Mouse (Mus musculus) cerebellum, postnatal 14 days (tissue): ENCODE results near the gene Mosmo.
"Not testable (repeated sequence)": the region's sequence is repeated elsewhere in the genome, so short reads cannot be mapped to it uniquely, and the experiment has no call there.

ENCODE experiments used
- DNase-seq, 2 experiments: peaks; one replicate each; pipeline ENCODE4 v3.0.0; 2021; ENCODE audit warnings: mixed read lengths in 2 of 2

The Mosmo gene

DNA sequence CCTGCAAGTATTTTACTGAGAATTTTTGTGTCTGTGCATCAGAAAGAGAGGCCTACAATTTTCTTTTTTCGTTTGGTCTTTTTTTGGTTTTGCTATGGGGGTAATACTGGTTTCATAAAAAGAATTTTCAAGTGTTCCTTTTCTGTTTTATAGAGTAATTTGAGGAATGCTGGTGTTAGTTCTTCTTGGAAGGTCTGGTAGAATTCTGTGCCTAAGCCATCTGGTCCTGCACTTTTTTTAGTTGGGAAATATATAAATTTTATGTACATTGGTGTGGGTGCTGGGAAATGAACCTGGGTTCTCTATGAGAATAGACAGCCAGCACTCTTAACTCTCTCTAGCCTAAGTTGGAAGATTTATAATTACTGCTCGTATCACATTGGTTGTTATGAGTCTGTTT lies 34.7 kb downstream of the Mosmo start:
- no peak for DNase-seq

DNA sequence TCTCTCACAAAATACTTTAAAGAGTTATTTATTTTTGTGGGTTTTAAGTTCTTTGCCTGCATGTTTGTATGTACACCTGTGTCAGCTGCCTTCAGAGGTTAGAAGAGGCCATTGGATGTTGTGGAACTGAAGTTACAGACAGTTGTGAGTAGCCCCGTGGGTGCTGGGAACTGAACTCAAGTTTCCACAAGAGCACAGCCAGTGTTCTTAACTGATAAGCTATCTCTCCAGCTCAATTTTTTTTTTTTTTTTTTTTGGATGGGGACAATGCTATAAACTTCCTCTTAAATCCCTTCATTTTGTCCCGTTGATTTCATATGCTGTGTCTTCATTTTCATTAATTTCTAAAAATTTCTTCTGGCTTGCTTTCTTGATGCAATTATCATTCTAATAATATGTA lies 35.8 kb downstream of the Mosmo start:
- no peak for DNase-seq

DNA sequence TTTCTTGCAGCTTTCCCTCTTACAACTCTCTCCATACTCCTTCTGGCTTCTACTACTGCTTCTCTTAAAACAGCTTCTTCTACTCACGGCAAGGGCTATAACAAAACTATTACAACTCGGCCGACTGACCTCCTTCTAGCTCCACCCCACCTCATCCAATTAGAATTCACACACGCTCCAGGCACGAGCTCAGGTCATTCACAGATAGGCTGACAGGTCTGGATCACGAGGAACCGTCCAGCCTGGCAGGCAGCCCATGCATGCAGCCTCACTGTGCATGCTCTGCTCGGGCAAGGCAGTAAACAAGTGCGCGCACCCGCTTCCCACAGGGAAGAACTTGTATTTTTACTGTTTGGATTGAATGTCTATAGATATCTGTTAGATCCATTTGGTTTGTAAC lies 36.5 kb downstream of the Mosmo start:
- not testable (repeated sequence) for DNase-seq

DNA sequence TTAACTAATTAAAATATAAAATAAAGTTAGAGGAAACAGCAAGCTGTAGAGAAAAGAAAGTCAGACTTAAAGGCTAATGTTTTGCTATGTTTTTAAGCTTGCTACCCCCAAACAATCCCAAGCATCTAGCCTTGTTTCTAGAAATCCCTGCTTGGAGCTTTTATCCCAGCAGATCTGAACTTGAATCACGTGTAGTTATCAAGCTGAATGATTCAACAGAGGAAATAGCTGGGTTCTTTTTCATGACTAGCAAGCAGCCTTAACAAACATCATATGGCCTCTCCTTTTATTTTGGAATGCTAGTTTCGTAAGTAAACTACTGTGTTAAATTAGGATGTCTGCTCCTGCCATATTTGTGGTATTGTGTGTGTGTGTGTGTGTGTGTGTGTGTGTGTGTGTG lies 39.8 kb downstream of the Mosmo start:
- no peak for DNase-seq

DNA sequence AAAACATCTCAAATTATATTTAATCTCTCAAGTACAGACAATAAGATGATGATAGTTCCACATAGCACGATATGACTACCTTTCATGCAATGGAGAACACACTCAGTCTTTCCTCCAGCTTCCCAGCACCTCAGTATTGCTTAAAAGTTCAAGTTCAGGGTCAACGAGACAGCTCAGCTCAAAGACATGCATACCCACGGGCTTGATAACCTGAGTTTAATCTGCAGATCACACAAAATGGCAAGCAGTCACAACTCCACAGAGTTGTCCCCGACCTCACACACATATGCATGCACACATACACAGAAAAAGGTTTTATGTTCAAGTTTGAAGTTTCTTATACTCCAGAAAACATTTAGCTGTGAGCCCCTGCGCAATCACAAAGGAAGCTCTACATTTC lies 43.6 kb downstream of the Mosmo start:
- DNase-seq = no peak

DNA sequence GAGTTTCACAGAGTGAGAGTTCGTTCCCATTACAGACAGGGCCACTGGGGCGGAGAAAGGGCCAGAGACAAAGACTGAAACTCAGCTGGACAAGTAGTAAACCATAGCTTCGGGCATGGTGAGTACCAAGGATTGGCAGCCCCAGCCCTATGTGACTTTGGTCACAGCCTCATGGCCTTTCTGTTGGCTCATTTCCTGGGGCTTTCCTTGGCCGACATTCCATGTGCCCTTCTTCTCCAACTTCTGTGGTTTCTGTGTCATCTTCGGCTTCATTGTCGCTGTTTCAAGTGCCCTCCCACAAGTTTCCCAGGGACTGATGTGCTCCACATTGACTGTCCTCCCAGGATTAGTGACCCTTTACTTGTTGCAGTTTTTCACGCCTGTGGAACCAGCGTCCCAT lies 44.0 kb downstream of the Mosmo start:
- no peak for DNase-seq

DNA sequence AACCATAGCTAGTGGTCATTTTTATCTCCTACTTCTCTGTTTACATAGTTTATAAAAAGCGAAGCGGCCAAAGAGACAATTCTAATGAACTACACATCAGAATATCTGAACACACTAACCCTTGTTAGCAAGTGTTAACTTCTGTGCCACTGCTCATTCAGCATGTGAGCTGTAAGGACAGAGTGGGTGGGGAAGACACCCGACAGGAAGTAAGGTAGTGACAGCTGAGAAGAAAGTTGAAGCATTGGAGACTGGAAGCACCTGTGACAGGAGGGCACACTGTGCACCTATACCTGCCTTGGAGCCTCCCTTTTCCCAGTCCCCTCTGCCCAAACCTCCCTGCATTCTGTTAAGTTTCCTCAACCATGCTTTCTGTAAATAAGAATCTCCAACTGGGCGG lies 44.6 kb downstream of the Mosmo start:
- no peak for DNase-seq

DNA sequence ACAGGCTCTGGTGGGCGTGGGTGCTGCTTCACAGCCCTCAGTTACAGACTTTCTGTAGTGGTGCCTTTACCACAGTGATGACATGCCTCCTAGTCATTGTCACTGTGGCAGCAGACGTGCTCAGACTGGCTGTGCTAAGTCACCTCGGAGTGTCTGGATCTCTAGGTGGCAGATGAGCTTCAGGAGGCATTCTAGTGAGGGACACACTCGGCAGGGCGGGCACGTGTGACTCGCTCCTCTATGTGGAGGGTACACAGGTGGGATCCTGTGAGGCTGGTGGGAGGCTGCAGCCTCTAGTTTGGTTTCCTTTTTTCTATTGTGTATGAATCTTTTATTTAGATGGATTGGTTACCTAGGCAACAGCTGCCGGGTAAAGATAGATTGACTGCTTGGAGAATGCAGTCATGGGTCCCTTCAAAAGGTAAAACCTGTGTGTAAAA lies 45.4 kb downstream of the Mosmo start:
- DNase-seq = no peak

DNA sequence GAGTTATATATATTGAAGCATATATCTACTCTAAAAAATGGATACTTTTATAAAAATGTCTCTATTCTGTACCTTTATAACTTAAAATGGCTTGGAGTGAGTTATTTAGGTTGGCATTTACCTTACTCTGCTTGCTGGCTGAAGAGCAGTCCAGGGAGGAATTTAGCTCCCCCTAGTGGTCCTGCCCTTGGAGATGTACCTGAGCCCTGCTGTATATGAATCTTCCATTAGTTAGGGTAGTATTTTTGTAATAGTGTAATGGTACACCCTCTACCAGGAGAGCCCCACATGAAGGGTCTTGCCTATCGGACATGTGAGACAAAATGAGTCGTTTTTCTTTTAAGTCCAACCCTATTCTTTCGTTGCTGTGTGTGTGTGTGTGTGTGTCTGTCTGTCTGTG lies 50.2 kb downstream of the Mosmo start:
- DNase-seq = peak; percentile 27 to 35

DNA sequence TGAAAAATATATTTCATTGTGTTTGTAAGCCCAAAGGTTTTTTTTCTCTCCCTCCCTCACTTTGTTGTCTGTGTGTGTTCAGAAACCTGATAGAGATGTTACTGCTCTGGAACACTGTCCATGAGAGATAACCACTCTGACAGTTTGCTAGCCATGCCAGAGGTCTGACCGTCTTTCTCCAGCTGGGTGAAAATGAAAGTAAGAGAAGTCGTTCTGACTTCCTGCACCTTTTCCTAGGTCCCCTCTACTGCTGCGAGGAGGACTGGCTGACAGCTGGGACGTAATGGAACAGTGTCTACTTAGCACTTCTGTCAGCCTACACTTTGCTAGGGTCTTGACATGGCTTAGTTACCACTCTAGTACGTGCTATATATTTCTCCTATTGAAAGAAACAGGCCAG lies 52.2 kb downstream of the Mosmo start:
- no peak for DNase-seq

DNA sequence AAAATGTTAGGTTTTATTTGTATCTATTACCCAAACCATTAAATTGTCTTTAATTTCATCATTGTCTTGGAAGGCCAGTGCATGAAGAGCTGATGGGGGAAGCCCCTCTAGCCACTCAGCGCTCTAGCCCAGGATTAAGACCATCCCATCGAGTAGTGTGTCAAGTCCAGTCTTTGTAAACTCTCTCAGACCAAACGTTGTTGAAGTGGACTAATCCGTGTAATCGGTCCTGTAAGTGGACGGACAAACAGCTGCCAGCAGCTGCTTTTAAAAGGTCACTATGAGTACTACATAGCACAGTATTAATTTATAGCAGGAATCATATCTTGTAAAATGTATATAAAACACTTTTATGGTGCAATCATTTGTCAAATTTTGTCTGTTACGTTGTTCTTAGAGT lies 55.5 kb downstream of the Mosmo start:
- no peak for DNase-seq

DNA sequence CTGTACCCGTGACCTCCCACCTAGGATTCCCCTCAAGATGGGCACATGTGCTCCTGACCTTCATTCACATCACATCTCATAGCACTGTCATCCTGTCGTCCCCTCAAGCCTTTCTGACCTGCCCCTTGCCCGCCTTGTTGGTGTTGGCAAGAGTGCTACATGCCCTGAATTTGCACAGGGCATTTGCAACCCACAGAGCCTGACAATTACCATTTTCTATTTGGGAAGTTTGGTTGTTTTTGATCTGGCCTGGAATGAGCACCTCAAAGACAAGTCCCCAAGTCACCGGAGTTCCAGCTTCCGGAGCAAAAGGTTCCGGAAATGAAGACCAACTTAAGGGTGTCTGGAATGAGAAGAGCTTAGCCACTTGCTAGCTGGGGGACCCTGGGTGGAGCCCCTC lies 61.6 kb downstream of the Mosmo start, which contains the start of gene Vwa3a:
Gene Vwa3a, plus strand, starts transcription at position 301 of the 400 bp plus-strand sequence.
- no peak for DNase-seq

DNA sequence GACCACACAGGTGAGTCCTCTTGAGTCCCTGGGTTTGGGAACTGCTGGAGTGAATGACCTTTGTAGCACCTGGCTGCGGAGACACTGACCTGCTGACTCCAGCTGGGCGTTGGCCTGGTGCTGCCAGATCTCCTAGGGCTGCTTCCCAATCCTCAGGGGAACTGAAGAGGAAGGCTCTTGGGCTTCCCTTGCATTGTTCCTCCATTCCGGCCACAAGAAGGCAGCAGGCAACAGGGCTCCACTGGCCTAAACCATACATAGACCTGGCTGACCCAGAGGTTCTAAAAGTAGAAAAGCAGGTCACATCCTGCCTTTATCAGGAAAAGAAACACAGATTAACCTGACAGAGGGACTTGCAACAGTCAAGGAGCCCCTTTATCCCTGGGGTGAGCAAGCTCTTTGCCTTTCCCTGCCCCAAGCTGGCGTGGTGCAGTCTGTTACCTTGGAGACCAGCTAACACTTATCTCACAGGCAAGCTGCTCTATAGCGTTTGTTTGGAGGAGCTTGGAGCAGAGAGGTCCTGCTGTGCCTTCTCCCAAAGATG lies 62.2 kb downstream of the Mosmo start:
- DNase-seq = no peak

DNA sequence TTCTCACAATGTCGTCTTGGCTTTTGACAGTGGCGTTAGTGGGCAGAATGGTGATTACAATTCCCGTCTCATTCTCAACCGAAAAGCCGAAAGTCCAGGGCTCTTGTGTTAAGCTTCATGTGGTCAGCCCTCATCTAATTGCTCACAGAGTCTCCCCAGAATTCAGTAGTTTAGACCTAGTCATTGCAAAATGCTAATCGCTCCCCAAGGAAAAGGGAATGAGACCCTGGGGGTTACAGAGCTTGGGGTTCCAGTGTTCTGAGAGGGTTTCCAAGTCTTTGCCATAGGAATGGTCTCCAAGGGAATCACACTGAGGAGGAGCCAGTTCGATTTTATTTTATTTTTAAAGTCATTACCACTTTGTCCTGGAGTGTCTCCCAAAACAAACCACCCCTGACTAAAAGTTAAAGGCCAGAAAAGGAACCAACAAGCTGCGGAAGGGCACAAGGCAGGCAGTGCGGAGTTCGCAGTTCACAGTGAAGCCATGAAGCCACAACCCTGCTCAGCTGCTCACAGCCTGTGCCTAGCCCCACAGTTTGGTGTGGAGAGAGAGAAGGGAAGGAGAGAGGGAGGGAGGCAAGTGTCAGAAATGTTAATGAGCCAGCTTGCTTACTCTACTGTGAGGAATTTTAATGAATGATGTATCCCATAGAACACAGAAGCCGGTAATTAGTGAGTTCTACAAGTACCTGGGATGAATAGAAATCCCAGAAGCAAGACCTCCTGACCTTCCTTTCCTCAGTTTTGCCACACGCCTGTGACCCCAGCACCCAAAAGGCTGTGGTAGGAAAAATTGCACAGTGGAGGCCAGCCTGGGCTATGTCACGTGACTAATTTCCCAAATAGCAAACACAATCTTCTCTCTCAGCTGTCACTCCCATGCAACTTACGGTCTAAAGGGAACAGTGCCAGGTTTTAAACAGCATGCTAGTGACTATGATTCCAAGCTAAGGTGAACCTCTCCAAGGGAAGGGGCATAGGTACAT lies 66.2 kb downstream of the Mosmo start:
- DNase-seq = no peak

DNA sequence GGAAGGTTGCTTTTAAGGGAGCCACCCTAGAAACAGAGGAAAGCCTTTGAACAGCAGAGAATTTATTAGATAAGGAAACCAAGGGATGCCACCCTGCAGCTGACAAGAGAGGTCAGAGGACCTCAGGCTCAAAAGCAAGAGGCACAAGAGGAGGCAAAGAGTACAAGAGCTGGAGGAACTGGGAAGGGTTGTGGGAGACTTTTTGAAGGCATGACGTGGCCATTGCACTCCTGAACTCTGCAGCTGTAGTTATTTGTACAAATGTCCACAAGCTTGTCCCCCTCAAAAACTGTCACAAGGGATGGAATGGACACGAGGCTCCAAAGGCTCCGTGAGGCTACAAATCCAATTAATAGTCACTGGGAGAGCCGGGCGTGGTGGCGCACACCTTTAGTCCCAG lies 67.2 kb downstream of the Mosmo start:
- DNase-seq = no peak

DNA sequence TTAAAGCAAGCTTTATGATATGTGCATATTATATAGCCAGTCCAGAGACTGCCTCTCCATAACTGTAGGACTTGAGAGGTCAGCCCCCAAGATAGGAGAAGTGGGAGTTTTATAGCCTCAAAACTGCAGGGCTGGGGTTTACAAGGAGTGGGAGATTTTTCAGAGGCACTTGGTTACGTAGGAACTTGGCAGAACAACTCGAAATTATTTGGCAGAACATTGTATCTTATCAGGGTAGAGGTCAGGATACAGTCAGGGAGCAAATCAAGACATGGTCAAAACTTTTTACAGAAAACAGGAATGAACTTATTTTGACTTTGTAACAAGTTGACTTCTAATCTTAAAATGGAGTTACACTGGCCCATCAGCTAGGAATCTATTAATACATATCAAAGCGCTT lies 68.6 kb downstream of the Mosmo start:
- DNase-seq = no peak

DNA sequence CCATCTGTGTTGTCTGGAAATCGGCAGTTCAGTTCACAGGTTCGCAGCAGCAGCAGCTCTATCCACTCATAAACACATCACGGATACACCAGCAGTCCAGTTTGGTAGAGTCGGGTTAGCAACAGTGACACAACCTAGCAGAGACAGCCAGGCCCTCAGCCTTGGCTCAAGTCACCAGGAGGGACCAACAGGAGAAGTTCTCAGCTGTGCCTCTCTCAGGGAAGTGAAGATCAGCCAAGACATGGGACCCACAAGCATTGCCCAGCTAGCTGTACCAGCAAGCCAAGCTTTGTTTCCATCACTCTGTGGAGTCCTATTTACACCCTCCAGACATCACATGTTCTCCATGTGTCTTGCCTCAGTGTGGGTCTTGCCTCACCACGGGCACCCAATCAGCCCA lies 69.4 kb downstream of the Mosmo start:
- no peak for DNase-seq

DNA sequence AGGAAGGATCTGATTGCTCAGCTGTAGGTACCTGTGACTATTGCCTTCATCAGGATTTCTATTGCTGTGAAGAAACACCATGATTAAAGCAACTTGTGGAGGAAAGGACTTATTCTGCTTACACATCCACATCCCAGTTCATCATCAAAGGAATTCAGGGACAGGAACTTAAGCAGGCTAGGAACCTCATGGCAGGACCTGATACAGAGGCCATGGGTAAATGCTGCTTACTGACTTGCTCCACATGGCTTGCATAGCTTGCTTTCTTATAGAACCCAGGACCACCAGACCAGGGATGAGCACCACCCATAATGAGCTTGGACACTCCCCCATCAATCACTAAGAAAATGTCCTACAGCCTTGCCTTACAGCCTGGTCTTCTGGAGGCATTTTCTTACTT lies 71.1 kb downstream of the Mosmo start:
- DNase-seq = no peak

DNA sequence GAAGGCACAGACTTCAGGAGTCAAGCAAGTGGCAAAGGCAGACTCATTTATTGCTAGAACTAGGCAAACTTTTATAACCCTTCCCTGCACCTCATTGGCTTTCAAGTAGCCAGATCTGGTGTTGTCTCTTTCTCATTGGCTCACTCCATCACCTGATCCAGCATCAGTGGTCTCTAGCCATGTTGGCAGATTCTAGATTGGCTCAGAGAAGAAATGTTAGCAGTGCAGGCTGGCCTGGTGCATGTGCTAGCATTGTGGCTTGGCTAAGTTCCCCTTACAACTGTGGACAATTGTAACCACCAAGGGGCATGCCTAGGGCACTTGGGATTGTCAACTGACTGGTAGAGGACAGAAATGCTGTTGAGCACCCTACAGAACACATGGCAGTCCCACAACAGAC lies 73.9 kb downstream of the Mosmo start:
- no peak for DNase-seq

DNA sequence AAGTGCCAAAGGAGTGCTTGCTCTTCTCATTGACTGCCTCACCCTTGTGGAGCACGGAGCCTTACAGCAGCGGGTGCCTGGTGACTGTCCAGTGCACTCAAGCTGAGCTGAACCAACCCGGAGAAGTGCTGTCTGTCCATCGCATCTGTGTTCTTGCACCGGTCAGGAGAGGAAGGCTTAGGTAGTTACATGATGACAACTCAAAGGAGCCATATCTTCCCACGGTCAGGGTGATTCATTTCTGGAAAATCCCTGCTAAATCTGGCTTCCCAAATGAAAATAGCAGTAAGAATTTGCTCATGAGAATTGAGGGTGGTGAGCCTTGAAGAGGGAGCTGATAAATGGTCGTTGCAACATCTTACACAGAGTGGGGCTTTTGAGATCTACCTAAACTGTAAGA lies 74.5 kb downstream of the Mosmo start:
- DNase-seq = no peak

DNA sequence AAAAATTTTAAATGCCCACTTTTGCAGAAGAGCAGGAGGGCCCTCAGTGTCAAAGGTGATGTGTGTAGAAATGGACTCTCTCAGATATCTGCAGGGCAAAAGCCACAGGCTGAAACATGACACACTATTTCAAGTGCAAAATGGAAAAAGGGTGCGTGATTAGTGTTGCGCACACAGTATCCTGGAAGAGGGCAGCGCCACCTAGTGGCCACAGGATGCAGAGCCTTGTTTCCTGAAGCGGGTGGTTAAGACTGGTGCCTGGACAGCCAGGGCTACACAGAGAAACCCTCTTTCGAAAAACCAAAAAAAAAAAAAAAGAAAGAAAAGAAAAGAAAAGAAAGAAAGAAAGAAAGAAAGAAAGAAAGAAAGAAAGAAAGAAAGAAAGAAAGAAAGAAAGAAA lies 77.3 kb downstream of the Mosmo start:
- peak; percentile 90 to 92 for DNase-seq

DNA sequence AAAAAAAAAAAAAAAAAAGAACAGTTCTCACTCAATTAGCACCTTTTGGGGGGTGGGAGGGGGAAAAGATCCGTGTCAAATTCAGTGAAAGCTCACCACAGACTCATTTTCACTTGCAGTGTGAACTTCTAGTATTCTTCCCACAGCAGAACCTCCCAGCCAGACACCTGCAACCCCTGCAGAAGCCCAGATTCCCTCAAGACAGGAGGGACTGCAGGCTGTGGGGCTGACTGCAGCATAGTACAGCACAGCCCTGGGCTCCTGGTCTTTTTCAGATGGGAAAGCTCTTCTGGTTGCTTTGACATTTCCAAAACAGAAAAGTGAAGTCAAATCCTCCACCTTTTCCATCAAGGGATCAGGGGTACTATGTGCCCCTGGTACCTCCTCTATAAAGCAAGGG lies 90.0 kb downstream of the Mosmo start:
- no peak for DNase-seq

DNA sequence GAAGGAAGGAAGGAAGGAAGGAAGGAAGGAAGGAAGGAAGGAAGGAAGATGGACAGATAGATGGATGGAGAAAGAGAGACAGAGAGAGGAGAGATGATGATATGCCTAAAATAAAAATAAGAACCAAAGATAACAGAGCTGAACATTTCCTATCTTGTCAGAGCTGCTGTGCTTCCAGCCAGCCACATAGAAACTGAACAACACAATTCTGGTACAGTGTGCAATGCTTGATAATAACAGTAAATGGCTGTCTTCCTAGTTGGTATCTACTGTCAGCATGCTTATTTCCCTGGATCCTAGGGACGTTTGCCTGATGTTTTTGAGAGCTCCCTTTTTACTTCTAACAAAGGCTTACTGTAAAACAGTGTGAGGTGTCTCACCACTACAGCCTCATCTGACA lies 94.0 kb downstream of the Mosmo start:
- no peak for DNase-seq

DNA sequence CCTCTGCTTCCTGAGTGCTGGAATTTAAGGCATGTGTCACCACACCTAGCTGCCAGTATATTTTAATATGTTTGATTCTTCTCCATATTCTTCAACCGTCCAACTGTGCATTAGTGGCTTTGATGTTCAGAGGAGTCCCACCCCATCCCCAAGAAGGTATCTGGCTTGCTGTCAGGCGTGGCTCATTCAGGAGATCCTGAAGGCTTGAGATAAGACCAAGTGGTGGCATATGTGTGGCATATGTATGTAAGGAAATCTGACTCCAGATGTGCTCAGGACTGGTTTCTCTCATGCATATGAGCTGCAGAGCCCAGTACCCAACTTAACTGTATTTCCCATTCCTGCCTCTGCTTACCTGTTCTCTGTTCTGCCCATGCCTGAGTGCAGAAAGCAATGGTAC lies 100.6 kb downstream of the Mosmo start:
- no peak for DNase-seq
